Mouse (Mus musculus): ENCODE measurements around the gene Lnx2. TPM values are rescaled to one million over a fixed set of nuclear protein-coding genes. Genes with fewer than 3 reads are reported as not detected.
A peak's percentile ranks its signal among the peaks of the same experiment; 100 is the strongest.

Lnx2 gene
- total RNA-seq, 1 experiment = 11.6 TPM

GRCm38 (mm10) chr5:147071886-147072285 is 4.5 kb downstream of the Lnx2 start:
- Histone ChIP-seq H3K36me3 (ENCODE audit: control insufficient read depth, insufficient read depth, low read length, poor library complexity, severe bottlenecking) (no peaks in the 10 kb centered on the region), H3K9me3 (ENCODE audit: control insufficient read depth, insufficient read depth, low read depth, low read length) (no peaks in the 10 kb centered on the region), H3K27ac (ENCODE audit: insufficient read depth, low read depth, low read length, poor library complexity, severe bottlenecking) (no peak overlapping the region), H3K4me3 (ENCODE audit: insufficient read depth in 1 of 2, low read depth in 1 of 2, low read length in 2 of 2, poor library complexity in 1 of 2, severe bottlenecking in 1 of 2) (no peak overlapping the region), H3K4me1 (ENCODE audit: control insufficient read depth in 2 of 2, insufficient read depth in 2 of 2, low read length in 2 of 2, poor library complexity in 1 of 2) (peaks cover 1 to 22% of the 10 kb centered on the region in 2 experiments; a peak in 3 of 4 replicates), H3K9ac (ENCODE audit: insufficient read depth, low read depth, low read length, poor library complexity, severe bottlenecking) (no peak overlapping the region)
- DNase-seq (ENCODE audit: low read depth, low spot score) = no peak
- in situ Hi-C loops (cut with MboI; ENCODE audit: low sequenced_read_pairs in 2 of 2, unreplicated experiment in 2 of 2) = no loop called here
- no peak for TF ChIP-seq MAFK (IDR thresholded peaks at IDR 0.05; ENCODE audit: insufficient read depth, low read depth, low read length)
- TF ChIP-seq ZNF384 (IDR thresholded peaks at IDR 0.05; ENCODE audit: low read depth, low read length) = no peak
- no peak for TF ChIP-seq CHD2 (IDR thresholded peaks at IDR 0.05; ENCODE audit: low read depth, low read length)
- no peak for TF ChIP-seq ZC3H11A (IDR thresholded peaks at IDR 0.05; ENCODE audit: borderline replicate concordance, low read depth, low read length)
- TF ChIP-seq HCFC1 (IDR thresholded peaks at IDR 0.05; ENCODE audit: borderline replicate concordance, insufficient read depth, low read length) = no peak

DNA sequence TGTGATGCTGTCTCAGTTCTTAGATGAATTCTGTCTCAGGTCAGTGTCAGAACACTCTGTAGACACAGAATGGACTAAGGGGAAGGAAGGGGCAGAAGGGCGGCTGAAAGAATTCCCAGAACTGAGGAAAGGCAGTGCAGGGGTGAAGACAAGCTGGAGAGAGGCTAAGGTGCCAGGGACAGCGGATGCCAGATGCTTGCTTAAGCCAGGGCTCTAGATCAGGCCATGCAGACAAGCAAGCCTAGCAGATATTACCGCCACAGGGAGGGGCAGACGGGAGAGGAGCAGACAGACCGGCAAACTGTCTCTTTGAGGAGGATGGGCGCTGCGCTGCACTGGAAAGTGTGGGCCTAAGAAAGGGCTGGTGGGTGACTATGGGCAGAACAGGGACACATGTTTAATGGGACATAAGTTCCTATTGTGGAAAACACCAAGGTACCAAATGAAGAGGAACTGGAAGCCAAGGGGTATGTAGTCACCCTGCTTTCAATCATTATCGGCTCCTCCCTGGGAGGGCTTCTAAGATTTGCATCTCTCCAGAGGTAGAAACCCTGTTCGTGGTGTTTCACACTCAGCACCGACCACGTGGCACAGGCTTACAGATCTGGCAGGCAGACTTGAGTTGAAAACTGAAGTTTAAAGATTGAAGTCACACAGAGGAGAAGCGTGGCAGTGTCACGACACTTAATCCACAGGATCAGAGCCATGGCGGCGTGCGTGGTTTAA is 5.4 kb downstream of the Lnx2 start:
- Histone ChIP-seq H3K4me3 (ENCODE audit: insufficient read depth in 1 of 2, low read depth in 1 of 2, low read length in 2 of 2, poor library complexity in 1 of 2, severe bottlenecking in 1 of 2) (no peak overlapping the region), H3K9ac (ENCODE audit: insufficient read depth, low read depth, low read length, poor library complexity, severe bottlenecking) (0 out of 2 replicates have a peak overlapping the region, but pooled peaks have one; percentile 4), H3K27ac (ENCODE audit: insufficient read depth, low read depth, low read length, poor library complexity, severe bottlenecking) (no peak overlapping the region), H3K9me3 (ENCODE audit: control insufficient read depth, insufficient read depth, low read depth, low read length) (no peaks in the 10 kb centered on the region), H3K4me1 (ENCODE audit: control insufficient read depth in 2 of 2, insufficient read depth in 2 of 2, low read length in 2 of 2, poor library complexity in 1 of 2) (peaks cover 3 to 23% of the 10 kb centered on the region in 2 experiments; a peak in 3 of 4 replicates), H3K36me3 (ENCODE audit: control insufficient read depth, insufficient read depth, low read length, poor library complexity, severe bottlenecking) (no peaks in the 10 kb centered on the region)
- no peak for DNase-seq (ENCODE audit: low read depth, low spot score)
- TF ChIP-seq HCFC1 (IDR thresholded peaks at IDR 0.05; ENCODE audit: borderline replicate concordance, insufficient read depth, low read length) (no peak), CHD2 (IDR thresholded peaks at IDR 0.05; ENCODE audit: low read depth, low read length) (no peak), MAFK (IDR thresholded peaks at IDR 0.05; ENCODE audit: insufficient read depth, low read depth, low read length) (no peak), ZNF384 (IDR thresholded peaks at IDR 0.05; ENCODE audit: low read depth, low read length) (no peak), ZC3H11A (IDR thresholded peaks at IDR 0.05; ENCODE audit: borderline replicate concordance, low read depth, low read length) (no peak)
- in situ Hi-C loops (cut with MboI; ENCODE audit: low sequenced_read_pairs in 2 of 2, unreplicated experiment in 2 of 2) = no loop called here

GRCm38 (mm10) chr5:147068876-147069275 is 7.5 kb downstream of the Lnx2 start:
- DNase-seq (ENCODE audit: low read depth, low spot score) = no peak
- Histone ChIP-seq H3K9me3 (ENCODE audit: control insufficient read depth, insufficient read depth, low read depth, low read length) (no peaks in the 10 kb centered on the region), H3K4me1 (ENCODE audit: control insufficient read depth in 2 of 2, insufficient read depth in 2 of 2, low read length in 2 of 2, poor library complexity in 1 of 2) (peaks cover 3 to 32% of the 10 kb centered on the region in 2 experiments; a peak in 3 of 4 replicates), H3K4me3 (ENCODE audit: insufficient read depth in 1 of 2, low read depth in 1 of 2, low read length in 2 of 2, poor library complexity in 1 of 2, severe bottlenecking in 1 of 2) (no peak overlapping the region), H3K36me3 (ENCODE audit: control insufficient read depth, insufficient read depth, low read length, poor library complexity, severe bottlenecking) (no peaks in the 10 kb centered on the region), H3K27ac (ENCODE audit: insufficient read depth, low read depth, low read length, poor library complexity, severe bottlenecking) (no peak overlapping the region), H3K9ac (ENCODE audit: insufficient read depth, low read depth, low read length, poor library complexity, severe bottlenecking) (no peak overlapping the region)
- in situ Hi-C loops (cut with MboI; ENCODE audit: low sequenced_read_pairs in 2 of 2, unreplicated experiment in 2 of 2) = no loop called here
- TF ChIP-seq HCFC1 (IDR thresholded peaks at IDR 0.05; ENCODE audit: borderline replicate concordance, insufficient read depth, low read length) (no peak), CHD2 (IDR thresholded peaks at IDR 0.05; ENCODE audit: low read depth, low read length) (no peak), MAFK (IDR thresholded peaks at IDR 0.05; ENCODE audit: insufficient read depth, low read depth, low read length) (no peak), ZNF384 (IDR thresholded peaks at IDR 0.05; ENCODE audit: low read depth, low read length) (no peak), ZC3H11A (IDR thresholded peaks at IDR 0.05; ENCODE audit: borderline replicate concordance, low read depth, low read length) (no peak)

DNA sequence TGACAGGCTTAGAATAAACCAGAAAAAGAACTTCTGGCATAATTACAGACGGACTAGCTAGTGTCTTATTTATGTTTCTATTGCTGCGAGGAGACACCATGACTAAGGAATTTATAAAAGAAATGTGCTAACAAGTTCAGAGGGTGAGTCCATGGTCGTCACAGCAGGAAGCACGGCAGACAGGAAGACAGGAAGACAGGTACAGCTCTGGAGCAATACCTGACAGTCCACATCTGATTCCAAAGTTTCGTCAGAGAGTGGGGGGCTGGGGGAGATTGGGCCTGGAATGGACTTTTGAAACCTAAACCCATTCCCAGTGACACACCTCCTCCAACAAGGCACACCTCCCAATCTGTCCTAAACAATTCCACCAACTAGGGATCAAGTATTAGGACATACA is 9.4 kb downstream of the Lnx2 start:
- no peak for TF ChIP-seq HCFC1 (IDR thresholded peaks at IDR 0.05; ENCODE audit: borderline replicate concordance, insufficient read depth, low read length)
- peak; percentile 59 for TF ChIP-seq MAFK (IDR thresholded peaks at IDR 0.05; ENCODE audit: insufficient read depth, low read depth, low read length)
- no peak for TF ChIP-seq ZC3H11A (IDR thresholded peaks at IDR 0.05; ENCODE audit: borderline replicate concordance, low read depth, low read length)
- in situ Hi-C loops (cut with MboI; ENCODE audit: low sequenced_read_pairs in 2 of 2, unreplicated experiment in 2 of 2) = no loop called here
- Histone ChIP-seq H3K27ac (ENCODE audit: insufficient read depth, low read depth, low read length, poor library complexity, severe bottlenecking) (no peak overlapping the region; the same call in 1 of the 2 replicates), H3K36me3 (ENCODE audit: control insufficient read depth, insufficient read depth, low read length, poor library complexity, severe bottlenecking) (no peaks in the 10 kb centered on the region), H3K9me3 (ENCODE audit: control insufficient read depth, insufficient read depth, low read depth, low read length) (no peaks in the 10 kb centered on the region), H3K9ac (ENCODE audit: insufficient read depth, low read depth, low read length, poor library complexity, severe bottlenecking) (no peak overlapping the region), H3K4me1 (ENCODE audit: control insufficient read depth in 2 of 2, insufficient read depth in 2 of 2, low read length in 2 of 2, poor library complexity in 1 of 2) (peaks cover 3 to 27% of the 10 kb centered on the region in 2 experiments; a peak in 3 of 4 replicates), H3K4me3 (ENCODE audit: insufficient read depth in 1 of 2, low read depth in 1 of 2, low read length in 2 of 2, poor library complexity in 1 of 2, severe bottlenecking in 1 of 2) (no peak overlapping the region)
- DNase-seq (ENCODE audit: low read depth, low spot score) = no peak

All from ES-E14 (cell line).